Mouse (Mus musculus): Measurements from ENCODE around the gene Smap2. TPM values are rescaled to one million over a fixed set of nuclear protein-coding genes. Genes with fewer than 3 reads are reported as not detected.

The Smap2 gene
- polyA plus RNA-seq, 1 experiment: 35.0 TPM

DNA sequence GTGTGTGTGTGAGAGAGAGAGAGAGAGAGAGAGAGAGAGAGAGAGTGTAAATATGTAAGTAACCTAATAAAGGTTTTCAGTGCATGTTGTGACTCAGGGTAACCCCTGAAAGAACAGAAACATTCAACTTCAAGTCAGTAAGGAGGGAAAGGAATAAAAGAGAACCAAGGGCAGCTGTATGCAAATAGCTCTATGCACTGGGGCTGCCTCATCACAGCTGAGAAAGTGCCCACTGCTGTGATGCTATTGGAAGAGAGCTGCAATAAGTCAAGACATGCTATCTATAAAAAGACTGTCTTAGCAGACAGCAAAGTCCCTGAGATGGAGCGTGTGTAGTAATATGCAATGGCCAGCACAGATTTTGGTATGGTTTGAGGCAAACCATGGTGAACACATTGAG, 63.4 kb downstream of the Smap2 start:
- TF ChIP-seq FLI1 (IDR thresholded peaks at IDR 0.05; ENCODE audit: low read length) (no peak), GATA1 (IDR thresholded peaks at IDR 0.05; ENCODE audit: borderline replicate concordance, low read length) (no peak)

DNA sequence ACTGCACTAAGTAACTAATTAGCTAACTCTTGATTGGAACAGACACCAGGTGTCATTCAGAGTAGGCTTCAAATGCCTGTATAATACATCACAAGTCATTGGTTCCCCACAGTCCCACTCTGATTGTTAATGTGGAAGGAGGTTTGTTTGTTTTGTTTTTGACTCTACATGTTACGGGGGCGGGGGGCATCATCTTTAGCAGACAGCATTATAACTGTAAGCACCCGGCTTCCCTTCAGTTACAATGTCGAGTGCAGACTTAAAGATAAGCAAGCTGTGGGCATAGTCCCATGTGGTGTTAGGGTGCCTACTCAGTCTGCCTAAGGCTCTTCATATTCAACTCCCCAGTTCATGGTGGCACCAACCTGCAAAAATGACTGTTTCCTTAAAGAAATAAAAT, 64.0 kb downstream of the Smap2 start:
- H3K9me3 ChIP-seq: no peaks in the 10 kb centered on the region
- H3K36me3 ChIP-seq (replicated peaks; ENCODE audit: low read length): peaks cover 11% of the 10 kb centered on the region

More for the DNA sequence above, 63.4 kb downstream of the Smap2 start:
- peaks cover 53% of the 10 kb centered on the region for H3K4me1 ChIP-seq
- H3K36me3 ChIP-seq (replicated peaks; ENCODE audit: low read length): peaks cover 7% of the 10 kb centered on the region
- H3K9me3 ChIP-seq: no peaks in the 10 kb centered on the region
- H3K27me3 ChIP-seq (replicated peaks): no peaks in the 10 kb centered on the region
- H3K4me3 ChIP-seq (replicated peaks): no peak overlapping the region

DNA sequence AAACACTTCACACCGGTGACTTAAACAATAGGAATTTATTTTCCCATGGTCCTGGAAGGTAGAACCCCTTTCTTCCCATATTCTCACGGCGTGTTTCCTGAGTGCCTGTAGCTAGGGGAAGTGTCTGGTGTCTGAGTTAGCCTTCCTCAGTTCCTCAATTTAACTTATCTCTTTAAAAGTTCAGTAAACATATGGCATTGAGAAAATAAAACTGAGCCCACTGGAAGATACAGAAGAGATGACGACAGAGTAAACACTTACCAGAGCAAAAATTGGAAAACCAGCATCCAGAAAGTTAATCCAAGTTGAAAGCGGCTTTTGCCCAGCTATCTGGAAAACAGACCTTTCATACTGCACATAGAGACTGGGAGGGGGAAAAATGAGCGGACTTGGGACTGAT, 64.9 kb downstream of the Smap2 start:
- H3K27me3 ChIP-seq (replicated peaks): no peaks in the 10 kb centered on the region
- H3K9me3 ChIP-seq: no peaks in the 10 kb centered on the region
- H3K4me3 ChIP-seq (replicated peaks): peak overlapping the region; percentile 98
- H3K4me1 ChIP-seq: peaks cover 55% of the 10 kb centered on the region
- TF ChIP-seq GATA1 (IDR thresholded peaks at IDR 0.05; ENCODE audit: borderline replicate concordance, low read length) (no peak), FLI1 (IDR thresholded peaks at IDR 0.05; ENCODE audit: low read length) (no peak)
- H3K36me3 ChIP-seq (replicated peaks; ENCODE audit: low read length): peaks cover 18% of the 10 kb centered on the region

More for the DNA sequence above, 64.0 kb downstream of the Smap2 start:
- Histone ChIP-seq H3K4me3 (replicated peaks) (peak overlapping the region; percentile 76), H3K27me3 (replicated peaks) (no peaks in the 10 kb centered on the region), H3K4me1 (peaks cover 51% of the 10 kb centered on the region)
- no peak for TF ChIP-seq GATA1 (IDR thresholded peaks at IDR 0.05; ENCODE audit: borderline replicate concordance, low read length)
- TF ChIP-seq FLI1 (IDR thresholded peaks at IDR 0.05; ENCODE audit: low read length): no peak

DNA sequence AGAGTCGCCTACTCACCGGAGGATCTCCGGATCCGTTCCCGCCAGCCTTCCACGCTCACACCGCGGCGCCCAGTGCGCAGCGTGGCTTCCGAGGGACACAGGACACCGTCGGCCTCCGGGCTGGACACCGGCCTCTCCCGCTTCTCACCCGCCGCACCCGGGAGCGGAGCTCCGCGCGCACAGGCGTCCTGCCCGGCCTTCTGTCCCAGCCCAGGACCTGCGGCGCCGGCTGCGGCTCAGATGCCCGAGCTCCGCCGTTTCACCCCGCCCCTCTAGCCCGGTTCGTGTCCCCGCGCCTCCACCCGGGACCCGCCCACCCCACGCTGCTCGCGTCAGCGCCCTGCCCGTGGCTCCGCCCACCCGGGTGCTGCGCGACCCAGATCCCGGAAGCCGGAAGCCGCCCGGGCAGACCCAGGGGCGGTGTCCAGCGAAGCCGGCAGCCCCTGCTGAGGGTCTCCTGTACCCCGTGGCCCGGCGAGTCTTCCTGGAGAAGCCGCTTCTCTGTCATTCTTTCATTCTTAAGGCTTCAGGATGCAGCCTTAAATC, 65.5 kb downstream of the Smap2 start, which contains the start of gene Zfp69:
Gene Zfp69, minus strand, starts transcription at position 272 of the 546 bp plus-strand sequence.
- no peak for TF ChIP-seq FLI1 (IDR thresholded peaks at IDR 0.05; ENCODE audit: low read length)
- no peak for TF ChIP-seq GATA1 (IDR thresholded peaks at IDR 0.05; ENCODE audit: borderline replicate concordance, low read length)
- Histone ChIP-seq H3K36me3 (replicated peaks; ENCODE audit: low read length) (peaks cover 25% of the 10 kb centered on the region), H3K9me3 (no peaks in the 10 kb centered on the region), H3K27me3 (replicated peaks) (no peaks in the 10 kb centered on the region), H3K4me3 (replicated peaks) (peak within 1 kb of the TSS; percentile 98), H3K4me1 (peaks cover 55% of the 10 kb centered on the region)

DNA sequence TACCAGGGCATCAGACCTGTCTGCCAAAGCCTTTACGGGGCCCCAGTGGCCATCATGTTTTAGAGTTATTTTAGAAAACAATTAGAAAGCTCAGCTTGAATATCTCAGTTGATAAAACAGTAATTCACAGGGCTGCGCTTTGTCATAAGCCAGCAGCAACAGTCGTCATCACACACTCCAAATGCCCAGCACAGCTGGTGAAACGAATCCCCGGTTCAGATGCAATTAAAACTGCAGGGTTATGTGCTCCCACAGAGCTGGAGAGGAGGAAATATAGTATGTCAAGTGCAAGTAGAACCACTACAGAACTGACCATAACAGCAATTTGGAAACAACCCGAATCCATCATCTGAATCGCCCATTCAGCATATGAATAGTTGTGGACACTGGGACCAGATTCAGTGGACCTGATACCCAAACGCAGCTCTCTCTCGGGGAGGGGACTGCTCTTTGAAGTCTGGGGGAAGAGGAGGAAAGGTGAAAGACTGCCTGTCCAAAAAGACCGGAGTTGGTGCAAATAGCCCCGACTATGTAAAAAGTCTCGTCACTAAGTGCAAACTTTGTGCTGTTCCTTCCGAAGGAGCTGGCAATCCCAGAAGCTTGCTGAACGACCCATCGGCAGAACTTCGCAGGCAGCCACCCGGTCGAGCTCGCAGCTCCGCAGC, 66.2 kb downstream of the Smap2 start:
- Histone ChIP-seq H3K4me1 (peaks cover 55% of the 10 kb centered on the region), H3K9me3 (no peaks in the 10 kb centered on the region), H3K36me3 (replicated peaks; ENCODE audit: low read length) (peaks cover 29% of the 10 kb centered on the region), H3K27me3 (replicated peaks) (no peaks in the 10 kb centered on the region), H3K4me3 (replicated peaks) (peak overlapping the region; percentile 98)
- TF ChIP-seq GATA1 (IDR thresholded peaks at IDR 0.05; ENCODE audit: borderline replicate concordance, low read length) (no peak), FLI1 (IDR thresholded peaks at IDR 0.05; ENCODE audit: low read length) (no peak)

GRCm38 (mm10) chr4:120948938-120949337, 68.1 kb downstream of the Smap2 start:
- peaks cover 40% of the 10 kb centered on the region for H3K36me3 ChIP-seq (replicated peaks; ENCODE audit: low read length)
- no peak overlapping the region for H3K4me3 ChIP-seq (replicated peaks)
- no peaks in the 10 kb centered on the region for H3K9me3 ChIP-seq
- TF ChIP-seq FLI1 (IDR thresholded peaks at IDR 0.05; ENCODE audit: low read length) (no peak), GATA1 (IDR thresholded peaks at IDR 0.05; ENCODE audit: borderline replicate concordance, low read length) (no peak)
- no peaks in the 10 kb centered on the region for H3K27me3 ChIP-seq (replicated peaks)
- peaks cover 54% of the 10 kb centered on the region for H3K4me1 ChIP-seq

GRCm38 (mm10) chr4:120935006-120935405, 82.0 kb downstream of the Smap2 start:
- H3K27me3 ChIP-seq (replicated peaks): no peaks in the 10 kb centered on the region
- peaks cover 53% of the 10 kb centered on the region for H3K36me3 ChIP-seq (replicated peaks; ENCODE audit: low read length)
- peaks cover 11% of the 10 kb centered on the region for H3K9me3 ChIP-seq
- TF ChIP-seq GATA1 (IDR thresholded peaks at IDR 0.05; ENCODE audit: borderline replicate concordance, low read length) (no peak), FLI1 (IDR thresholded peaks at IDR 0.05; ENCODE audit: low read length) (no peak)
- no peak overlapping the region for H3K4me3 ChIP-seq (replicated peaks)
- peaks cover 26% of the 10 kb centered on the region for H3K4me1 ChIP-seq

DNA sequence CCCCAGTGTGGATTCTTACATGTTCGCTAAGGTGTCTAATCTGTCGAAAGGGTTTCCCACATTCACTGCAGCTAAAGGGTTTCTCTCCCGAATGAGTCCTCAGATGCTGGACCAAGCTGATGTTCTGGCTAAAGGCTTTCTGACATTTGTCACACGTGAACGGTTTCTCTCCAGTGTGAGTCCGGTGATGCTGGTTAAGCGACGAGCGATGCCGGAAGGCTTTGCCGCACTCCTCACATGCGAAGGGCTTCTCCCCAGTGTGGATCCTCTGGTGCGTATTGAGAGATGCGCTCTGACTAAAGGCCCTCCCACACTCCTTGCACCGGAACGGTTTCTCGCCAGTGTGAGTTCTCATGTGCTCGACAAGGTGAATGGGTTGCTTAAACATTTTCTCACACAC, 86.3 kb downstream of the Smap2 start:
- H3K4me1 ChIP-seq: peaks cover 28% of the 10 kb centered on the region
- H3K36me3 ChIP-seq (replicated peaks; ENCODE audit: low read length): peaks cover 63% of the 10 kb centered on the region
- peak overlapping the region; percentile 46 for H3K4me3 ChIP-seq (replicated peaks)
- no peaks in the 10 kb centered on the region for H3K27me3 ChIP-seq (replicated peaks)
- H3K9me3 ChIP-seq: peaks cover 18% of the 10 kb centered on the region
- TF ChIP-seq FLI1 (IDR thresholded peaks at IDR 0.05; ENCODE audit: low read length): no peak
- TF ChIP-seq GATA1 (IDR thresholded peaks at IDR 0.05; ENCODE audit: borderline replicate concordance, low read length): no peak

DNA sequence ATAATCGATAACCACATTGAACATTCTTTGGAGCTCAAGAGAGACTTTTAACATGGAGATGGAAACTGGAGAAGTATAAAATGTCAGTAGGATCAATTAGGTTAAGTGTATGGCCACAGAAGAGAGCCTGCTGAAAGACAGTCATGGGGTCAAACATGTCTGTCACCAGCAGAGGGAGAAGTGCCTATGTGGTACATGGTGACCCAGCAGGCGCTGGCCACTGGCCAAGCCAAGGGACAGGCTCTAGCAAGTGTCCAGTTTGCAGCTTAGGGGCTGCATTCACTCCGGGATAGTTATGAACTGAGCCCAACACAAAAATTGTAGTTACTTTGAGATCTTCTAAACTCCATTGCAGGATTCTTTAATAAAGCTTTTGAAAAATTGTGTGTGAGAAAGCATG, 88.4 kb downstream of the Smap2 start:
- H3K4me3 ChIP-seq (replicated peaks): no peak overlapping the region
- peaks cover 15% of the 10 kb centered on the region for H3K4me1 ChIP-seq
- H3K36me3 ChIP-seq (replicated peaks; ENCODE audit: low read length): peaks cover 44% of the 10 kb centered on the region
- H3K9me3 ChIP-seq: peaks cover 18% of the 10 kb centered on the region
- TF ChIP-seq GATA1 (IDR thresholded peaks at IDR 0.05; ENCODE audit: borderline replicate concordance, low read length) (no peak), FLI1 (IDR thresholded peaks at IDR 0.05; ENCODE audit: low read length) (no peak)
- H3K27me3 ChIP-seq (replicated peaks): no peaks in the 10 kb centered on the region

DNA sequence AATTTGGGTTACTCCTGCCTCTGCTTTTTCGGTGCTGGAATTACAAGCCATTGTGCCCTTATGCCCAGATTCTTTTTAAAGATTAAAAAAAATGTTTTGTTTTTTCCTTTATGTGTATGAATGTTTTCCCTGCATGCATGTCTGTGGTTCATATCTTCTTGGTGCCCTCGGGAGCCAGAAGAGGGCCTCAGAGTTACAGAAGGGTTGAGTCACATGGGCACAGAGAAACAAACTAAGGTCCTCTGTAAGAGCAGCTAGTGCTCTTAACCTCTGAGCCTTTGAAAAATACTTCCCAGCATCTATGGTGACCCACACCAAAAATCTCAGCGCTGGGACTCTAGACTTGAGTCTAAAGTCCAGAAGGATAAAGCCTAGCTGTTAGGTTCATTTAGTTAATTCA, 91.7 kb downstream of the Smap2 start:
- no peaks in the 10 kb centered on the region for H3K27me3 ChIP-seq (replicated peaks)
- no peak for TF ChIP-seq GATA1 (IDR thresholded peaks at IDR 0.05; ENCODE audit: borderline replicate concordance, low read length)
- no peak for TF ChIP-seq FLI1 (IDR thresholded peaks at IDR 0.05; ENCODE audit: low read length)
- H3K9me3 ChIP-seq: peaks cover 10% of the 10 kb centered on the region
- peaks cover 41% of the 10 kb centered on the region for H3K36me3 ChIP-seq (replicated peaks; ENCODE audit: low read length)
- H3K4me1 ChIP-seq: peaks cover 30% of the 10 kb centered on the region
- H3K4me3 ChIP-seq (replicated peaks): peak overlapping the region; percentile 99
